Mouse (Mus musculus): Measurements from ENCODE around the gene Rbfox1.

- TF ChIP-seq MAZ (IDR thresholded peaks at IDR 0.05; ENCODE audit: low read depth, low read length), result no peak
- TF ChIP-seq POLR2AphosphoS2 (IDR thresholded peaks at IDR 0.05; ENCODE audit: low read length), result no peak
- no peak for TF ChIP-seq POLR2A (IDR thresholded peaks at IDR 0.05; ENCODE audit: control insufficient read depth in 1 of 2, insufficient read depth in 1 of 2, low read depth in 1 of 2, low read length in 2 of 2, poor library complexity in 1 of 2)
- TF ChIP-seq USF1 (IDR thresholded peaks at IDR 0.05; ENCODE audit: low read depth, low read length), result no peak
- TF ChIP-seq EP300 (IDR thresholded peaks at IDR 0.05; ENCODE audit: low read depth in 1 of 2, low read length in 2 of 2), result no peak
- no peak for TF ChIP-seq MAFK (IDR thresholded peaks at IDR 0.05; ENCODE audit: borderline replicate concordance, low read depth, low read length)
- no peak for TF ChIP-seq CTCF (IDR thresholded peaks at IDR 0.05 in 2 of 3, conservative IDR thresholded peaks at IDR 0.05 in 1 of 3; ENCODE audit: control insufficient read depth in 1 of 3, insufficient read depth in 1 of 3, low read depth in 2 of 3, low read length in 3 of 3, poor library complexity in 1 of 3, severe bottlenecking in 1 of 3)
- TF ChIP-seq RCOR1 (IDR thresholded peaks at IDR 0.05; ENCODE audit: low read depth, low read length), result no peak
Measured at GRCm38 (mm10) chr16:5870391-5870790, 14.8 kb upstream of the Rbfox1 start.
